Mouse (Mus musculus): ENCODE results near the gene Cd3g. TPM values are rescaled to one million over a fixed set of nuclear protein-coding genes. Genes with fewer than 3 reads are reported as not detected.

Gene Cd3g
- polyA plus RNA-seq, 1 experiment from 2014 or later = not detected

DNA sequence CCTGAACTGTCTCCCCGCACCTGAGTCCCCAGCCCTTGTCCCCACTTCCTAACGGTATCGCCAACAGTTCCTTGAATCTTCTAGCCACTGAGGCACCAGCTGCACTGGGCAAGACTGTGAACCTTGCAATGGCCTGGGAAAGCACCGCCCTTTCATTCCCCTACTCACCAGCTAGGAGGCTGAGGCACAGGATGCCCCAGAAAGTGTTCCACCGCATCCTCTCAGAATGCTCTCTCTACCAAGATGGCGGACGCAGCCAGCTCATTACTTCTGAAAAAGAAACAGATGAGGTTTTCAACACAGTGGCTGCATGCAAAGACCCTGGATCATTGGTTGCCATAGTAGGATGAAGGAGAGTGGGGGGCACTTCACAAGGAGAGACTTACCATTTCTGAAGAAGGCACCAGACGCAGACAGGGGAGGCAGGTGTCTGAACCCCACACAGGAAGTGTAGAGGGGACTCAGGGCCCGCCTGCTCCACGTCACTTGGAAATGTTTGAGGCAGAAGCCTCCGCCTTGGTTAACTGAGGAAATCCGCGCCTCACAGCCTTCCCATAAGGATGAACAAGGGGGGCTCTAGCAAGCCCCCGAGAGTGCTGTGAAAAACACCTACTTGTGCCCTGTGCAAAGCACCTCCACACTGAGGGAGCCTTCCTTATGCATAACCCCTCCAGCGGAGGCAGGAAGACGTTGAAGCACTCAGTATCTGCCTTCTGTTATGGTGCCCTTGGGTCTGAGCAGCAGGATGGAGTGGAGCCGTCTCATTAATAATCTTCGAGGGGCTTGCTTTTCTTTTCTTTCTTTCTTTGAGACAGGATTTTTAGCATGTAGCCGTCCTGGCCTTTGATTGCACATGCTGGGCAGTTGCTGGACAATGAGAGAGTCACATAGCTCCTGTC, 29.2 kb upstream of the Cd3g start, which contains the start of gene Cd3e:
Gene Cd3e, minus strand, starts transcription at position 448 of the 899 bp plus-strand sequence.
- Histone ChIP-seq H3K4me3 (ENCODE audit: low read depth, low read length) (no peak within 1 kb of the TSS), H3K9me3 (ENCODE audit: control insufficient read depth, low read length) (no peaks in the 10 kb centered on the region), H3K27ac (ENCODE audit: low read depth, low read length) (no peak within 1 kb of the TSS), H3K27me3 (ENCODE audit: control insufficient read depth, insufficient read depth, low read length) (no peaks in the 10 kb centered on the region), H3K4me2 (ENCODE audit: low read depth, low read length) (no peak within 1 kb of the TSS), H3K4me1 (ENCODE audit: control insufficient read depth, insufficient read depth, low read length) (no peaks in the 10 kb centered on the region), H3K9ac (replicated peaks; ENCODE audit: low read depth, low read length) (no peak within 1 kb of the TSS), H3K36me3 (ENCODE audit: control insufficient read depth, insufficient read depth, low read length) (no peaks in the 10 kb centered on the region)
- WGBS = 81% methylated on average over 19 of the region's 19 CpGs
- ATAC-seq (ENCODE audit: low read depth) = no peak

DNA sequence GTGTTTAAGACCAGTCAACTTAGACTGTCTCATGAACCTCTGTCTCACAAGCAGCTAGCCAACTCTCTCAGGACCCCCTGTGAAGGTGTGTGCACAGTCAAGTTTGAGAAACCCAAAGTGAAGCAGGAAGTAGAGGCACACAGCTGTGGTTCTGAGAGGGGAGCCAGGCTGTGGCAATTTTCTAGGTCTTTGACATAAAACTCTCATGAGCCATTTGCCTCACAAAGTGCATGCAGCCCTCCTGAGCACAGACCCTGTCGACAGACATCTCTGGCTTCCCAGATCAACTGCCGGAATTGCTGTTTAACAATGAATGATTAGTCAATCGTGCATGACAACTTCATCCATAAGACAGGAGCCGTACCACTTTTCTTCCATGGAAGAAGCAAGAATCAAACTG, 28.1 kb upstream of the Cd3g start:
- ATAC-seq (ENCODE audit: low read depth) = no peak
- H3K9me3 ChIP-seq (ENCODE audit: control insufficient read depth, low read length) = no peaks in the 10 kb centered on the region
- H3K27me3 ChIP-seq (ENCODE audit: control insufficient read depth, insufficient read depth, low read length) = no peaks in the 10 kb centered on the region
- no peak overlapping the region for H3K9ac ChIP-seq (replicated peaks; ENCODE audit: low read depth, low read length)
- no peaks in the 10 kb centered on the region for H3K36me3 ChIP-seq (ENCODE audit: control insufficient read depth, insufficient read depth, low read length)
- no peak overlapping the region for H3K27ac ChIP-seq (ENCODE audit: low read depth, low read length)
- H3K4me3 ChIP-seq (ENCODE audit: low read depth, low read length) = no peak overlapping the region
- no peaks in the 10 kb centered on the region for H3K4me1 ChIP-seq (ENCODE audit: control insufficient read depth, insufficient read depth, low read length)
- H3K4me2 ChIP-seq (ENCODE audit: low read depth, low read length) = no peak overlapping the region
- 89% methylated on average over 4 of the region's 4 CpGs for WGBS

DNA sequence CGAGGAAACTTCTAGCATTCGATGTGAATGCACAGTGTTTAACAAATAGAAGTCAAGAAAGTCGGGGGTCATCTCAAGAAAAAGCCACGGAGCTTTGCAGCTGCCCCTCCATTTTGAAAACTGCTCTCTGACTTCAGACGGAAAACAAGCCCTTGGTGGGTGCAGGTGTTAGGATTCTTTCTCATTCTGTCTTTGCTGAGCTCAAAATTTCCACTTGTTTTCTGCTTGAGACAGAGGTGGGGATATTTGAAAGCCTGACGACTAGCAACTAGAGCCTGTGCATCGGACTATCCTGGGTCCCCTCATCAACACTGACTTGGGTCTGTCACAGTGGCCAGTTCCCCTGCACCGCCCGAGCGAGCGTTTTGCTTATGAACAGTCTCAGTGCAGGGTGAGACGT, 27.2 kb upstream of the Cd3g start:
- no peak overlapping the region for H3K9ac ChIP-seq (replicated peaks; ENCODE audit: low read depth, low read length)
- no peak for ATAC-seq (ENCODE audit: low read depth)
- no peaks in the 10 kb centered on the region for H3K36me3 ChIP-seq (ENCODE audit: control insufficient read depth, insufficient read depth, low read length)
- no peaks in the 10 kb centered on the region for H3K27me3 ChIP-seq (ENCODE audit: control insufficient read depth, insufficient read depth, low read length)
- no peaks in the 10 kb centered on the region for H3K4me1 ChIP-seq (ENCODE audit: control insufficient read depth, insufficient read depth, low read length)
- H3K27ac ChIP-seq (ENCODE audit: low read depth, low read length) = no peak overlapping the region
- H3K4me2 ChIP-seq (ENCODE audit: low read depth, low read length) = no peak overlapping the region
- 83% methylated on average over 12 of the region's 12 CpGs for whole genome bisulfite sequencing
- H3K4me3 ChIP-seq (ENCODE audit: low read depth, low read length) = no peak overlapping the region
- no peaks in the 10 kb centered on the region for H3K9me3 ChIP-seq (ENCODE audit: control insufficient read depth, low read length)

DNA sequence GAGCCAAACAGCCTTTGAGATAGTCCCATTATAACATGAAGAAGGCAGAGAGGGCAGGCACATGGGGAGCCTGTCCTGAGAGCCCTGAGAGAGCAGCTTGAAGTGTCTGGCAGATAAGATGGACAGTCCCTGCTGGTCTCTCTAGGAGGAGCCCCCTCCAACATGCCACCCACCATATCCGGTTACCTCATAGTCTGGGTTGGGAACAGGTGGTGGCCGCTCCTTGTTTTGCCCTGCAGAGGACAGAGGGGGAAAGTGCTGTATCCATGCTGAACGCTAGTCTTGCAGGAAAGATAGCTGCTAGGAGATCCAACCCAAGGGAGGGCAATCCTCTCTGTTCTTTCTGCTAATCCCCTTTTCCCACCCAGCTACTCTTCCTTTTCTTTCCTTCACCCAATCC, 20.0 kb upstream of the Cd3g start:
- Histone ChIP-seq H3K4me2 (ENCODE audit: low read depth, low read length) (no peak overlapping the region), H3K9ac (replicated peaks; ENCODE audit: low read depth, low read length) (no peak overlapping the region), H3K27me3 (ENCODE audit: control insufficient read depth, insufficient read depth, low read length) (no peaks in the 10 kb centered on the region), H3K4me3 (ENCODE audit: low read depth, low read length) (no peak overlapping the region), H3K4me1 (ENCODE audit: control insufficient read depth, insufficient read depth, low read length) (no peaks in the 10 kb centered on the region), H3K9me3 (ENCODE audit: control insufficient read depth, low read length) (no peaks in the 10 kb centered on the region), H3K27ac (ENCODE audit: low read depth, low read length) (no peak overlapping the region), H3K36me3 (ENCODE audit: control insufficient read depth, insufficient read depth, low read length) (no peaks in the 10 kb centered on the region)
- 86% methylated on average over 3 of the region's 3 CpGs for WGBS
- ATAC-seq (ENCODE audit: low read depth) = no peak

DNA sequence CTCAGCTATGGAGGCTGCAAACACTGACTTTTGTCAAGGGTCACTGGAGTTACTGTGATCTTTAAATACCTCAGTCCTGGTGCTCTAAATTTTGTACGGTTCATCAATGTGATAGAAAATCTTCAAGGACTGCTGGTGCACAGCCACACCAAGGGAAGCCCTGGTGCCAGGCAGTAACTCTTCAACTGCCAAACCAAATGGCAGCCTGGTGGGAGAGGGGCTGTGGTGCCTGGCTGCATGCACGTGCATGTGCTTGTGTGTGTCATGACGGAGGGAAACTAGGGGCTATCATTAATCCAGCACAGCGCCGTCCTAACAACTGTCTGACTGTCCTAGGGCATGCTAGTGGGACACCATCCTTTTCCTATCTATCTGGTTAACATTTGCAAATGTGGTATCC, 19.5 kb upstream of the Cd3g start:
- no peak for ATAC-seq (ENCODE audit: low read depth)
- H3K27ac ChIP-seq (ENCODE audit: low read depth, low read length) = no peak overlapping the region
- H3K27me3 ChIP-seq (ENCODE audit: control insufficient read depth, insufficient read depth, low read length) = no peaks in the 10 kb centered on the region
- H3K36me3 ChIP-seq (ENCODE audit: control insufficient read depth, insufficient read depth, low read length) = no peaks in the 10 kb centered on the region
- no peak overlapping the region for H3K9ac ChIP-seq (replicated peaks; ENCODE audit: low read depth, low read length)
- 71% methylated on average over 5 of the region's 5 CpGs for WGBS
- no peak overlapping the region for H3K4me3 ChIP-seq (ENCODE audit: low read depth, low read length)
- H3K4me1 ChIP-seq (ENCODE audit: control insufficient read depth, insufficient read depth, low read length) = no peaks in the 10 kb centered on the region
- no peaks in the 10 kb centered on the region for H3K9me3 ChIP-seq (ENCODE audit: control insufficient read depth, low read length)
- H3K4me2 ChIP-seq (ENCODE audit: low read depth, low read length) = no peak overlapping the region

DNA sequence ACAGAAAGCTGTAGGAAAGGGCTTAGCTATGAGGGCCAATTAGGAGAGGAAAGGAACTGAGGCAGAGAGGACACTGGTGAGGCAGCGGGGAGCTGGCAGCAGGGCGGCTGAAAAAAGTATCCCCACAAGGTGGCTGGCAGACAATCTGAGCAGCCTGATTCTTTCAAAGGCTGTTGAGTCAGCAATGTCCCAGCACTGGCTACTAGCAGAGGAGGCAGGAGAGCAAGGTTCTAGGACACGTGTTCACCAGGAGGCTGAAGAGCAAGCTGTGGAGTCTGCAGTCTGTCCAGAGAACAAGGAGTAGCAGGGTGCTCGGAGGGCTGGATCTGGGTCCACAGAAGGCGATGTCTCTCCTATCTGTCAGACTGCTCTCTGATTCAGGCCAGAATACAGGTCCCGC, 18.9 kb upstream of the Cd3g start:
- no peaks in the 10 kb centered on the region for H3K4me1 ChIP-seq (ENCODE audit: control insufficient read depth, insufficient read depth, low read length)
- no peaks in the 10 kb centered on the region for H3K36me3 ChIP-seq (ENCODE audit: control insufficient read depth, insufficient read depth, low read length)
- no peak overlapping the region for H3K4me2 ChIP-seq (ENCODE audit: low read depth, low read length)
- H3K27me3 ChIP-seq (ENCODE audit: control insufficient read depth, insufficient read depth, low read length) = no peaks in the 10 kb centered on the region
- WGBS = 63% methylated on average over 6 of the region's 6 CpGs
- H3K4me3 ChIP-seq (ENCODE audit: low read depth, low read length) = no peak overlapping the region
- no peak overlapping the region for H3K9ac ChIP-seq (replicated peaks; ENCODE audit: low read depth, low read length)
- no peak overlapping the region for H3K27ac ChIP-seq (ENCODE audit: low read depth, low read length)
- ATAC-seq (ENCODE audit: low read depth) = no peak
- H3K9me3 ChIP-seq (ENCODE audit: control insufficient read depth, low read length) = no peaks in the 10 kb centered on the region

DNA sequence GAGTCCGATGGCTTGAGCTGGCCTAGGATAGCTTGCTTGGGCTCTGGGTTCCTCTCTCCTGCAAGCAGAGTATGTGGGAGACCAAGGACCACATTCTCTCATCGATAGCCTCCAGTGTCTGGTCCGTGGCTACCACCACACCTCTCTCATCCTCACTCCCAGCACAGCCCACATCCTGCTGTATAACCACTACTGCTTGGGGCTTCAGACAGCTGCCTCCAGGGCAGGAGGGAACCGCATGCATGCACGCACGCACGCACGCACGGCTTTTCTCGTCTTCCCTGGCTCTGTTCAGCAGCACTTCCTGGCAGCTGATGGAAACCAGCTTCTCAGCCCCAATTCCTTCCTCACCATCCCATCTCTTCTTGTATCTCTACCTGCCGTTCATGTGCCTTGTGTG, 17.9 kb upstream of the Cd3g start:
- Histone ChIP-seq H3K4me1 (ENCODE audit: control insufficient read depth, insufficient read depth, low read length) (no peaks in the 10 kb centered on the region), H3K4me2 (ENCODE audit: low read depth, low read length) (no peak overlapping the region), H3K4me3 (ENCODE audit: low read depth, low read length) (no peak overlapping the region), H3K9me3 (ENCODE audit: control insufficient read depth, low read length) (no peaks in the 10 kb centered on the region), H3K27ac (ENCODE audit: low read depth, low read length) (no peak overlapping the region), H3K36me3 (ENCODE audit: control insufficient read depth, insufficient read depth, low read length) (no peaks in the 10 kb centered on the region), H3K27me3 (ENCODE audit: control insufficient read depth, insufficient read depth, low read length) (no peaks in the 10 kb centered on the region), H3K9ac (replicated peaks; ENCODE audit: low read depth, low read length) (no peak overlapping the region)
- WGBS = 83% methylated on average over 11 of the region's 11 CpGs
- ATAC-seq (ENCODE audit: low read depth) = no peak

DNA sequence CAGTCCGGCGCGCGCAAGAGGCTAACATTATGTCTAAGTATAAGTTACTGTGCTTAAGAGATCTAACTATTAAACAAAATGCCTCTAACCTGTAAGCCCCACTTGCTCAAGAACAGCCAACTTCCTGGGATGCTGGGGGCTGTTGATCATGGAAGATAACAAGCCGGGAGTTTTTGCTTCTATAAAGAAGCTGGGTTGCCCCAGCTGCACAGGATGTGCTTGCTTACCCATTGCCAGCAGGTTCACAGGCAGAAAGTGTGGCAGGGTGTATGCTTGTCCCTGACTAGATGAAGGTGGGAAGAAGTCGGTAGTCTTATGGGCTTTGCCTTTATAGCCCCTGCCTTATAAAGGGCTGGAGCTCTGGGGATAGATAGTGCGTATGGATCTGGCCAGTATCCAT, 16.4 kb upstream of the Cd3g start:
- Histone ChIP-seq H3K4me2 (ENCODE audit: low read depth, low read length) (no peak overlapping the region), H3K9ac (replicated peaks; ENCODE audit: low read depth, low read length) (no peak overlapping the region), H3K4me3 (ENCODE audit: low read depth, low read length) (no peak overlapping the region), H3K36me3 (ENCODE audit: control insufficient read depth, insufficient read depth, low read length) (no peaks in the 10 kb centered on the region), H3K9me3 (ENCODE audit: control insufficient read depth, low read length) (no peaks in the 10 kb centered on the region), H3K4me1 (ENCODE audit: control insufficient read depth, insufficient read depth, low read length) (no peaks in the 10 kb centered on the region), H3K27me3 (ENCODE audit: control insufficient read depth, insufficient read depth, low read length) (no peaks in the 10 kb centered on the region), H3K27ac (ENCODE audit: low read depth, low read length) (no peak overlapping the region)
- 95% methylated on average over 7 of the region's 7 CpGs for WGBS
- no peak for ATAC-seq (ENCODE audit: low read depth)

DNA sequence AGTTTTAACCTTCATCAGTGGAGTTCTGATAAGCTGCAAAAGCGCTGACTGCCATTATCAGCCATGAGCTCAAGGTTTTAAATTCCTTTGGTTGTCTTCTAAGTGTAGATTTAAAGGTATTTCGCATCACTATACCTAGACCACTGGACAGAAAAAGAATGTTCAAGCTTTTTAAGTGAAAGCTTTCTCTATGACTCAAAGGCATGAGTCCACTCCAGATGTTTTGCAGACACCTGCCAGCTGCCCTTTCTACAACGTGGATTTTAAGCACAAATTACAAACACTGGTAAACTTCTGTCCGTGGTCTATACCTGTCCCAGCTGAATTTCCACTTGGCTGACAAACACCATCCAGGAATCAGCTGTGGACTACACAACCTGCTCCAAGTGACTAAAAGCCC, 14.7 kb upstream of the Cd3g start:
- no peak overlapping the region for H3K27ac ChIP-seq (ENCODE audit: low read depth, low read length)
- 86% methylated on average over 4 of the region's 4 CpGs for WGBS
- no peaks in the 10 kb centered on the region for H3K9me3 ChIP-seq (ENCODE audit: control insufficient read depth, low read length)
- H3K4me1 ChIP-seq (ENCODE audit: control insufficient read depth, insufficient read depth, low read length) = no peaks in the 10 kb centered on the region
- H3K9ac ChIP-seq (replicated peaks; ENCODE audit: low read depth, low read length) = no peak overlapping the region
- no peak overlapping the region for H3K4me3 ChIP-seq (ENCODE audit: low read depth, low read length)
- H3K4me2 ChIP-seq (ENCODE audit: low read depth, low read length) = no peak overlapping the region
- H3K36me3 ChIP-seq (ENCODE audit: control insufficient read depth, insufficient read depth, low read length) = no peaks in the 10 kb centered on the region
- ATAC-seq (ENCODE audit: low read depth) = no peak
- H3K27me3 ChIP-seq (ENCODE audit: control insufficient read depth, insufficient read depth, low read length) = no peaks in the 10 kb centered on the region
